Mouse (Mus musculus) lung, adult 2 months (tissue): ENCODE measurements around the gene Pnliprp2. TPM values are rescaled to one million over a fixed set of nuclear protein-coding genes. Genes with fewer than 3 reads are reported as not detected.

Source experiments
- DNase-seq: peaks from one replicate; pipeline ENCODE4 v3.0.0; 2022
- H3K4me1 ChIP-seq: fragments of 200-500 bp; 2 replicates; pipeline ENCODE4 v1.6.1; 2011; ENCODE audit warnings: low read length; ENCODE audit not compliant: control insufficient read depth, insufficient read depth
- H3K4me3 ChIP-seq: fragments of 200-500 bp; replicated peaks from 2 replicates; pipeline ENCODE3; 2011; ENCODE audit warnings: low read depth, mild to moderate bottlenecking, control low read depth, low read length; ENCODE audit errors: extremely low read depth
- CTCF ChIP-seq: fragments of 200-500 bp; IDR thresholded peaks from 2 replicates; pipeline ENCODE4 v1.5.1; 2011; ENCODE audit warnings: mild to moderate bottlenecking, low read length, control low read depth; ENCODE audit not compliant: insufficient read depth
- POLR2A ChIP-seq: fragments of 200-500 bp; IDR thresholded peaks from 2 replicates; pipeline ENCODE4 v1.6.1; 2011; ENCODE audit warnings: low read depth, mild to moderate bottlenecking, control low read depth, low read length, borderline replicate concordance; ENCODE audit errors: extremely low read depth
- WGBS: fragments of 180-500 bp; shearing (Covaris S2); methylation state at CpG from one replicate; pipeline ENCODE4 v1.1.7; 2018; 5-methylcytosine and 5-hydroxymethylcytosine counted together
- polyA plus RNA-seq: library from polyadenylated mRNA; depleted of rRNA; stranded (reverse); fragments of >200 nt; gene quantifications from 2 replicates; pipeline ENCODE4 v1.2.3, GENCODE M21; 2012; rRNA removed

Pnliprp2 gene
- polyA plus RNA-seq, 1 experiment = not detected

GRCm38 (mm10) chr19:58816453-58817041 lies 57.0 kb downstream of the Pnliprp2 start:
- Histone ChIP-seq H3K4me3 (no peak overlapping the region), H3K4me1 (0 out of 2 replicates have a peak, but pooled peaks cover 2% of the 10 kb centered on the region)
- WGBS = 55% methylated on average over 17 of the region's 17 CpGs
- no peak for DNase-seq
- TF ChIP-seq POLR2A (no peak), CTCF (no peak)

GRCm38 (mm10) chr19:58817398-58817797 lies 57.9 kb downstream of the Pnliprp2 start:
- Histone ChIP-seq H3K4me1 (0 out of 2 replicates have a peak, but pooled peaks cover 2% of the 10 kb centered on the region), H3K4me3 (no peak overlapping the region)
- DNase-seq = no peak
- WGBS = 89% methylated on average over 11 of the region's 11 CpGs
- TF ChIP-seq CTCF (no peak), POLR2A (no peak)

DNA sequence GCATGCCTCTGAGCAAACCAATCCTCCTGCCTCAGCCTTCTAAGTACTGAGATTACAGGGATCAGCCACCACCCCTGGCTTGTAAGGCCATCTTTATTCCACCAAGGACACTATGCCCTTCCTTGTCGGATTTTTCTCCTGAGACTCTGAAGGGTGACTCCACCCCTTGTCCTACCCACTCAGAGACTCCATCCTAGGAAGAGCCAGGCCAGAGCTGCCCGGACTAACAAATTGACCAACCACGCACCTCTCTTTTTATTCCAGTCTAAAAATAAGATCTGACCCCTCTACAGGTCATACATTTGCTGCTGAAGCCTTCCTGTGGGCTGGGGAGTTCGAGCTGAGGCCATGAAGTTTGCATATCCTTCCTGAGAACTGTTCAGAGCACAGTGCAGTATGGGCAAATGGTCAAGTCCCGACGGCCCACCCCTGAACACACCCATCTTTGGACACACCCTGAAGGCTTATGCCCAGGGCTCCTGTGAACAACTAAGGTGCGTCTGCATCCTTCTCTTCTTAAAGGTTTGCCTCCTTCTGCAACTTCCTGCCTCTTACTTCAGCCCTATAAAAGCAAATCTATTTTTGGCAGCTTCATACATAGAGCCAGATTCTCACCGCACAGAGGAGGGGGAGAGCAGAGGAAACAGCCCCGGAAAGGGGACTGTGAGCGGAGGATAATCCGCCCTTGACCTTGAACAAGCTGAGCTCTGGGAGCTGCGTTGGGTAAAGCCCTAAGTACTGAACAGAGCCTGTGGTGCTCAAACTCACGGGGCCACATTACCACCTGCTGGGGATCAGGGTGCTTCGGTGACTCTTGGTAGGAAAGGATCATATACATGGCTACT lies 59.3 kb downstream of the Pnliprp2 start:
- 45% methylated on average over 14 of the region's 14 CpGs for WGBS
- H3K4me3 ChIP-seq = no peak overlapping the region
- TF ChIP-seq CTCF (no peak), POLR2A (no peak)
- H3K4me1 ChIP-seq = 0 out of 2 replicates have a peak, but pooled peaks cover 2% of the 10 kb centered on the region
- DNase-seq = no peak

GRCm38 (mm10) chr19:58822454-58823200 lies 63.1 kb downstream of the Pnliprp2 start:
- WGBS = 62% methylated on average over 20 of the region's 20 CpGs

DNA sequence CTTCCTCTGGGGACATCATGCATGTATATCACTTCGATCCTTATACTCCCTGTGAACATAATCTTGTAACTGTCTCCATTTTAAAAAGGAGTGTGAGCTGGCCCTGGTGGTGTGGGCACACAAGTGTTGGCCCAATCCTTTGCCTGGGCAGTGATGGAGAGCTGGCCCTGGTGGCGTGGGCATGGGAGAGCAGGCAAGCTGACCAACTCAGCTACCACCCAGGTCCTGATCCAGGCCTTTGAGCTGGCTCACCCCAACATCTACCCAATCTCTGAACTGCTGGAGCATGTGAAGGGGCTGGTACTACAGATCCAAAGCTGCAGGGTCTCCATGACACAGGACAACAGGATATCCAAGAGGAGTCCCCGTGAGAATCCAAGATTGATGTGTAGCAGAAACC lies 63.8 kb downstream of the Pnliprp2 start:
- WGBS = 88% methylated on average over 3 of the region's 3 CpGs
- no peak for TF ChIP-seq CTCF
- TF ChIP-seq POLR2A = no peak
- Histone ChIP-seq H3K4me1 (0 out of 2 replicates have a peak, but pooled peaks cover 2% of the 10 kb centered on the region), H3K4me3 (no peak overlapping the region)
- DNase-seq = no peak

More at GRCm38 (mm10) chr19:58822454-58823200, 63.1 kb downstream of the Pnliprp2 start:
- H3K4me3 ChIP-seq = no peak overlapping the region
- 0 out of 2 replicates have a peak, but pooled peaks cover 2% of the 10 kb centered on the region for H3K4me1 ChIP-seq
- no peak for TF ChIP-seq CTCF
- TF ChIP-seq POLR2A = no peak
- no peak for DNase-seq

DNA sequence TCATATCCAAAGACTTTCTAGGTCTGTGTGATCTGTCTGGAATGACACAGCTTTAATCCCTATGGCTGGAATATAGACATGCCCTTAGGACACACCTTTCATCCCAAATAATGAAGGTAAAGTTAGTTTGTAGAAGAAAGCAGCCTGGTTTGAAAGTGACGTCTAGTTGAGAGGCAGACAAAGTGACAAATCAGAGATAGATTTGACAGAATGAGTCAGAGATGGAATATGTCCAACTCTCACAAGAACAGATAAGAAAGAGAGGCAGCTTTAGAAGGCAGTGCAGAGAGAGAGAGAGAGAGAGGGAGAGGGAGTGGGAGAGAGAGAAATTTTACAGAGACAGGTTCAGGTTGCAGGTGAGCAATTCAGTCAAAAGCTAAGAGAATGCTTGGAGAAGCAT lies 64.8 kb downstream of the Pnliprp2 start:
- 63% methylated on average over 1 of the region's 1 CpGs for WGBS
- no peak overlapping the region for H3K4me3 ChIP-seq
- DNase-seq = no peak
- no peak for TF ChIP-seq CTCF
- TF ChIP-seq POLR2A = no peak
- H3K4me1 ChIP-seq = no peaks in the 10 kb centered on the region

Other genes with a start within 250 kb of the Pnliprp2 start
- not detected in 2 replicates for gene Ccdc172, start 247.7 kb upstream of the Pnliprp2 start, polyA plus RNA-seq
- 0.18 and 5.2 TPM in 2 replicates for gene Pnlip, start 107.2 kb upstream of the Pnliprp2 start, polyA plus RNA-seq
- 0.28 and 1.2 TPM in 2 replicates for gene Pnliprp1, start 30.8 kb upstream of the Pnliprp2 start, polyA plus RNA-seq
- gene 1700019N19Rik, start 34.7 kb downstream of the Pnliprp2 start, polyA plus RNA-seq = not detected in 2 replicates
- 3.1 and 4.6 TPM in 2 replicates for gene Eno4, start 183.7 kb downstream of the Pnliprp2 start, polyA plus RNA-seq
- gene Hspa12a, start 183.9 kb downstream of the Pnliprp2 start, polyA plus RNA-seq = 12.5 and 13.1 TPM in 2 replicates